Mouse (Mus musculus): ENCODE measurements around the gene Fem1b. TPM values are rescaled to one million over a fixed set of nuclear protein-coding genes. Genes with fewer than 3 reads are reported as not detected.
A peak's percentile ranks its signal among the peaks of the same experiment; 100 is the strongest.
"Not testable (repeated sequence)": the region's sequence is repeated elsewhere in the genome, so short reads cannot be mapped to it uniquely, and the experiment has no call there.

Gene Fem1b
- polyA plus RNA-seq, 1 experiment from 2014 or later, result 21.2 TPM

DNA sequence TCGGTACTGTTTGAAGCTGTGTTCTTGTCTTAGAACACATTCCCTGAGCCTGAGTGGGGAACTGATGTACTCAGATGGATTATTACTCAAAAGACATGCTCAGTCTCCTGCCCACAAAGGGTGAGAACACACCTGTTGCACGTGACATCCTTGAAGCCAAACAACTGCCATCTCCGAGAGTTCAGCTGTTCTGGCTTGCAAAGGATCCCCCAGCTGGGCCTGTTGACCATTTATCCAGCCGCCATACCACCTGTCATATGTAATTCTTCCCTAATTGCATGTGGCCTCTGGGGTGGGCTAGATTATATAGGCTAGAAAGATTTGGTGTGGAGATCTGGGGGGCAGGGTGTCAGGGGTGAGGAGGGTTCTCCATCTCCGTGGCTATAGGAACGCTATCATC, 9.1 kb upstream of the Fem1b start:
- H3K4me1 ChIP-seq, result peaks cover 37% of the 10 kb centered on the region
- no peaks in the 10 kb centered on the region for H3K27me3 ChIP-seq (ENCODE audit: insufficient read depth, poor library complexity, severe bottlenecking)
- no peaks in the 10 kb centered on the region for H3K36me3 ChIP-seq
- 86% methylated on average over 6 of the region's 6 CpGs for WGBS
- H3K4me3 ChIP-seq, result no peak overlapping the region
- DNase-seq (ENCODE audit: low spot score), result no peak
- H3K27ac ChIP-seq, result no peak overlapping the region
- no peaks in the 10 kb centered on the region for H3K9me3 ChIP-seq

DNA sequence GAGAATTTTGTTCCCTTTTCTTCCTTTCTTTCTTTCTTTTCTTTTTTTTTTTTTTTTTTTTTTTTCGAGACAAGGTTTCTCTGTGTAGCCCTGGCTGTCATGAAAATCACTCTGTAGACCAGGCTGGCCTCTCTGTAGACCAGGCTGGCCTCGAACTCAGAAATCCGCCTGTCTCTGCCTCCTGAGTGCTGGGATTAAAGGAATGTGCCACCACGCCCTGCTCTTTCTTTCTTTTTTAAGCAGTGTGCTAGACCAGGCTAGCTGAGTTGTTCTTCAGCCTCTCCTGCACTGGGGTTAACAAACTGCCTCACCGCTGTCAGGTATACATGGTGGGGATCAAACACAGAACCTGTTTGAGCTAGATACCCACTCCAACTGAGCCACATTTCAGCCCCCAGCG, 8.2 kb upstream of the Fem1b start:
- not testable (repeated sequence) for H3K27ac ChIP-seq; DNase-seq (ENCODE audit: low spot score); H3K36me3 ChIP-seq; H3K27me3 ChIP-seq (ENCODE audit: insufficient read depth, poor library complexity, severe bottlenecking); H3K9me3 ChIP-seq; H3K4me3 ChIP-seq
- 84% methylated on average over 6 of the region's 6 CpGs for WGBS
- H3K4me1 ChIP-seq, result peaks cover 34% of the 10 kb centered on the region

DNA sequence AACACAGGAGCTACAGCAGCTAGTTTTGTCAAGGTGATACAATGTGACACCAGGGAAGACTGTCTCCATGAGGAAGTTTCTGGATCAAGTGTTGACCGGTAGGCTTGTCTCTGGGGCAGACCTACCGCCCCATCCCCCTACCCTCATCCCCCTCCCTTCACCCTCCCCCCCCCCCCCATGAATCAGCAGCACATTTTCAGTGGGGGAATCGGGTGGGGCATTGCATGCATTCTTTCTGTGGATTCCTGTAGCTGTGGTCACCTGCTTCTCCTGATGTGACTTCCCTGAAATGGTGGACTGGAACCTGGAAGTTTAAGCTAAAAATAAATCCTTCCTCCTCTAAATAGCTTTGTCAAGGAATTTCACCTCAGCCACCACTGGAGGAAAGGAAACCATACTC, 7.8 kb upstream of the Fem1b start:
- H3K4me3 ChIP-seq, result no peak overlapping the region
- no peak overlapping the region for H3K27ac ChIP-seq
- 67% methylated on average over 3 of the region's 3 CpGs for WGBS
- peaks cover 36% of the 10 kb centered on the region for H3K4me1 ChIP-seq
- no peaks in the 10 kb centered on the region for H3K9me3 ChIP-seq
- no peaks in the 10 kb centered on the region for H3K27me3 ChIP-seq (ENCODE audit: insufficient read depth, poor library complexity, severe bottlenecking)
- DNase-seq (ENCODE audit: low spot score), result no peak
- H3K36me3 ChIP-seq, result no peaks in the 10 kb centered on the region

DNA sequence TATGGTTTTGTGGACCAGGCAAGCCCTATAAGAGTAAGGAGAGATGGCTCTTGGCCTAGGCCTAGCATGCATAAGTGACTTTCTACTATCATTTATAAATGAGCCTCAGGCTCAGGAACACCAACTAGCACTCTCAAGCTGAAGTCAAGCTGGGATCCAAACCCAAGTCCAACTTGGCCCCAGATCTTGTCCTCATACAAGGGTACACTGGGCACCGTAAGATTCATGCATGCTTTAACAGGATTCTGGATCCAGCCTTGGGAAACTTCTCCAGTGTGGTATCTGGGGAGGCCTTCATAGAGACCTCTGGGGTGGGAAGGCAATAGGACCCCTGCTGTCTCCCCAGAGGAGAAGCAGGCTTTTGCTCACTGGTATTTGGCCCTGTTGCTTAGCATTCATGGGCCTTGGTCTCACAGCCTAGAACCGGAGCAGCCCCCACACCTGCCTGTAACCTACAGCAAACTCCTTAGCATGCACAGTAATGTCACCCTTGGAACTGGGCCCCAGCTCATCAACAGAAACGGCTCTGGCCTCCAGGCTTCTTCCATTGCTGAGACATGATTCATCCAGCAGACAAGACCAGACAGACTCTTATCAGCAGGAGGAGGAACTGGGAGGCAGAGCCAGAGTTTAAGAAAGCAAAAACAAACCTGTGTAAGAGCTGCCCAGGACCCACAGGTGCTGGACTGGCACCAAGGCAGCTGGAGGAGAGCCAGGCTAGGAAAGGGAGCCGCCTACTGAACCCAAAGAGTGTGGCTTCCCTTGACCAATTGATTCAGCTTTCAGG, 6.3 kb upstream of the Fem1b start:
- Histone ChIP-seq H3K36me3 (no peaks in the 10 kb centered on the region), H3K9me3 (no peaks in the 10 kb centered on the region), H3K27me3 (ENCODE audit: insufficient read depth, poor library complexity, severe bottlenecking) (no peaks in the 10 kb centered on the region), H3K27ac (peak overlapping the region; percentile 4), H3K4me3 (no peak overlapping the region), H3K4me1 (peaks cover 37% of the 10 kb centered on the region)
- WGBS, result 63% methylated on average over 4 of the region's 4 CpGs
- no peak for DNase-seq (ENCODE audit: low spot score)

DNA sequence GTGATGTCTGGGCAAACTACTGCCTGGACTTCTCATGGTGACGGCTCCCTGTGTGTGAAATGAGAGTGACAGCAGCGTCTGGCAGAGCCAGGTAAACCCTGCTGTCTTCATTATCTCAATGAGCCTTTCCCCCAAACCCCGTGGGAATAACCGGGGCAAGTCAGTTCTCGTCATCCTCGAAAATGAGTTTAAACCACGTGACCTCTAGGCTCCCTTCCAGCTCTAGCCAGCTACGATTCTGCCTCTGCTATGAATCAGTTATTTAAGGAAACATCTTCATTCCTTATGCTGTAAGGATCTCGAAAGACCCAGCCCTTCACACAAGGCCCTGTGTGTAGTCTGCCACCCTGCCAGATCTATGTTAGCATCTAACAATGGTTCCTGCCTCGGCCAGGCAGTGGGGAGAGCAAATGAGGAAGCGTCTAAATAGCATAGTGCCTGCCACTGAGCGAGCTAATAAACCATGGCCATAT, 5.4 kb upstream of the Fem1b start:
- Histone ChIP-seq H3K27me3 (ENCODE audit: insufficient read depth, poor library complexity, severe bottlenecking) (no peaks in the 10 kb centered on the region), H3K36me3 (no peaks in the 10 kb centered on the region), H3K4me1 (peaks cover 43% of the 10 kb centered on the region), H3K27ac (no peak overlapping the region), H3K4me3 (no peak overlapping the region), H3K9me3 (no peaks in the 10 kb centered on the region)
- no peak for DNase-seq (ENCODE audit: low spot score)
- 56% methylated on average over 12 of the region's 12 CpGs for WGBS

DNA sequence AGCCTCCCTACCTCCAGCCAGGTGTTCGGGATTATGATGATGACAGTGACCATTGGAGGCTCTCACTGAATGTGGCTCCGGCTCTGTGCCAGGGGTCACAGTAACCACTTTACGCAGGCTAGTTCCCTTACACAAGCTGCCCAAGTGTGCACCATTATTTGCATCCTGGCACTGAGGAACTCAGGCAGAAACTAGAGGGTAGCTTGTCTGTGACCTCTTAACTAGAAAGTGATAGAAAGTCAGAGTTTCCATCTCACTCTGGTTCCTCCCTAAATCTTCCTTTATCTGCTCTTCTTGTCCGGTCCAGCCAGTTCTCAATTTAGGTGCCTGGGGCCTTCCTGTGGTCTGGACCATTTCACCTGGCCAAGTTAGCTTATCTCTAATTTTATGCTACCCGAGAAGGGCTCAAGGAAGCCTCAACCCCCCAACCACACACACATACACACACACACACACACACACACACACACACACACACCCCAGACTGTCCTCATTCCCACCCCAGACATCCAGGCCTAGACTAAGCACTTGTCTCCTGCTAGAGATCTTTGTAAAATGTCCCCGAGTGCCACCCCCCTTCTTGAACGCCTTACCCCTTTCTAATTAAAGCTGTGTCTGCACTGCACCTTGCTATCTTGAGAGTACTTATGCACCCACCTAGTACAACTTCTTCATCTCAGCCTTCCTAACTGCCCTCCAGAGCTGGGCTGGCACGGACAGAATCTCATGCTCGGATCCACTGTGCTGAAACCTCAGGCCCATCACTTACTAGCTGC, 4.8 kb upstream of the Fem1b start:
- H3K27ac ChIP-seq, result no peak overlapping the region
- 56% methylated on average over 9 of the region's 9 CpGs for WGBS
- no peak for DNase-seq (ENCODE audit: low spot score)

DNA sequence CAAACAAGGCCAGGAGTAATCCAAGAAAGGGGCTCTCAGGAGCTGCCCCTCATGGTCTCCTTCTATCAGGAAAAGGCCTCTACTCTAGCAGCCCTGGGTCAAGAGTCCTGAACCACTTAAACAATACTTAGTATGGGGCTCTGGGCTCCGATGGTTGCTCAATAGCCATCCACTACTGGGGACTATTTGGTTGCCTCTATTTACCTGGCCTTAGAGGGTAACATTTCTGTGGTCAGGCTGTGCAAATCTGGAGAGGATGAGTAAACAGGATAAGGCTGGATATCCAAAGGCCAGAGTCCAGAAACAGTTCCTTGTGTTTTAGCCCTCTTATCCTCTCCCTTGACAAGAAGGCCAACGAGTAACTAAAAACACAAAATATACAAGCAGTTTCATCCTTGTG, 3.0 kb upstream of the Fem1b start:
- no peak for DNase-seq (ENCODE audit: low spot score)

More for the DNA sequence above, 4.8 kb upstream of the Fem1b start:
- no peaks in the 10 kb centered on the region for H3K9me3 ChIP-seq
- H3K27me3 ChIP-seq (ENCODE audit: insufficient read depth, poor library complexity, severe bottlenecking), result no peaks in the 10 kb centered on the region
- no peak overlapping the region for H3K4me3 ChIP-seq
- peaks cover 45% of the 10 kb centered on the region for H3K4me1 ChIP-seq
- no peaks in the 10 kb centered on the region for H3K36me3 ChIP-seq

DNA sequence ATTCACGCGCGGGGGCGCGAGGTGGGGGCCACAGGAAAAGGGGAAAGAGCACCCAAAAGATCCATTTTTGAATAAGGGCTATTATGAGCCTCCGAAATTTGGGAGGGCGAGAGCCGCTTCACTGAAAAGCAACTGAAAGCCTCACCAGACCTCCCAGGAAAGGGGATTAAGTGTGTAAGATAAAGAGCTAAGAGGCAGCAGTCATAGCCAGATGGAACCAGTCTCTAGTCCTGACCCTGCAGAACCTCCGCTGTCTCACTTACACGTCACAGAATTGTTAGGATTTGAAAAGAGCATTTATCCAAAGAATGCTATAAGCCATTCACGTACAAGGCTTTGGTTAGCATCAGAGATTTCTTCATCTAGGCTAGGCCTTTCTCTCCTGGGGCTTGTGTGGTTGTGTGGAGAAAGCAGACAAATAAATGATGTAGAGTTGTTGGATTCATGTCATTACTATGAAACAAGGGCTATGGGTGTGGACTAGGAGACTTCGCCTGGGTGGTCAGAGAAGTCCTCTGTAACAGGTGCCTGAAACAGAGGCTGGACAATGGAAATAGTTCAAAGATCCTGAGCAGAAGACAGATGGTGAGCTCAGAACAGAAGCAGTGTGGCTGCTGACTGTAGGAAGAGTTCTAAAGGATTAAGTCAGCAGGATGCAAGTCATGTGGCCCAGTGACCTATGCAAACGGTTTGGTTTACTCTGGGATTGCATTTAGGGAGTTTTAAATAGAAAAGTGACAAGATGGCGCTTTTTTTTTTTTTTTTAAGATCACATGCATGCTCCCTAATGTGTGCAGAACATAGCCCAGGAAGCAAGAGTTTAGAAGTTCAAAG, 699 bp upstream of the Fem1b start:
- no peaks in the 10 kb centered on the region for H3K9me3 ChIP-seq
- H3K4me3 ChIP-seq, result peak overlapping the region; percentile 99
- no peak for DNase-seq (ENCODE audit: low spot score)
- H3K36me3 ChIP-seq, result no peaks in the 10 kb centered on the region
- peaks cover 40% of the 10 kb centered on the region for H3K4me1 ChIP-seq
- H3K27me3 ChIP-seq (ENCODE audit: insufficient read depth, poor library complexity, severe bottlenecking), result no peaks in the 10 kb centered on the region
- 11% methylated on average over 14 of the region's 14 CpGs for WGBS
- peak overlapping the region; percentile 97 for H3K27ac ChIP-seq

More for the DNA sequence above, 3.0 kb upstream of the Fem1b start:
- WGBS, result 62% methylated on average over 2 of the region's 2 CpGs
- no peaks in the 10 kb centered on the region for H3K36me3 ChIP-seq
- H3K27me3 ChIP-seq (ENCODE audit: insufficient read depth, poor library complexity, severe bottlenecking), result no peaks in the 10 kb centered on the region
- no peaks in the 10 kb centered on the region for H3K9me3 ChIP-seq
- peaks cover 45% of the 10 kb centered on the region for H3K4me1 ChIP-seq
- 0 out of 2 replicates have a peak overlapping the region, but pooled peaks have one; percentile 36 for H3K27ac ChIP-seq
- no peak overlapping the region for H3K4me3 ChIP-seq

DNA sequence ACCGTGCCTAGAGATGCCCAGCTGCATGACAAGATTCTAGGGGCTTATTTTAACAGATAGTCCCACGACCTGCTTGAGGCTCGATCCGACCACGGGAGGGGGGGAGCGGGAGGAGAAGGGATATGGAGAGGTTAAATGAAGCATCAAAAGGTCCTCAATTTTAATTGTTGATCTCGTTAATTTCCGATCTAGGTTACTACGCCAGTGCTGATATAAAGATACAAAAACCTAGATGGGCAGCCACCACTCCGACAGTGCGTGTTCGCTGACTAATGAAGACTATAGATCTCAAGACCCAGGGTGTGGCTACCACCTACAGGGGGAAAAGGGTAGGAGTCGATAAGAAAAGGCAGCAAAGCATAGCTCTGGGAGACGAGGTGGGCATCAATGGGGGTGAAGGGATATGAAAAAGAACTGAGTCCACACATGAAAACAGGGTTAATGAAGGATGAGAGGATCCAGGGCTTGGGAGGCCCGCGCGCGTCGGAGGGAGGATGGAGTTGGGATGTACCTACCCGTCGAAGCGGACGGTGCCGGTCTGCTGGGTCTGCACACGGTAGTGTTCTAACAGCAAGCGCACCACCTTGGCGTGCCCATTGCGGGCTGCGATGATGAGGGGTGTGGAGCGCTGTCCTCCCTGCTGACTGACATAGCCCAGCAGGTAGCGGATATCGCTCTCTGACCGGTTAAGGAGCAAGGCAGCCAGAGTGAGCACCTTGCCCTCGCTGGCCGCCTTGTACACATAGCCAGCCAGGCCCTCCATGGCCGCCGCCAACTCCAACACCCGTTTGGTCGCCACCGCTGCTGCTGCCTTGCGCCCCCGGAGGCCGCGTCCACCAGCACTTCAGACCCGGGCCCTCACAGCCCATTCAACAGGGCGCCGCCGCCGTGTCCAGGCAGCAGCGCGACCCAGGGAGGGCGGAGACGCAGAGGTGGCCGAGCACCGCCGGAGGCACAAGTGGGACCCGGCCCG, 905 bp downstream of the Fem1b start:
- Histone ChIP-seq H3K4me3 (peak overlapping the region; percentile 99), H3K4me1 (peaks cover 27% of the 10 kb centered on the region), H3K36me3 (no peaks in the 10 kb centered on the region), H3K27me3 (ENCODE audit: insufficient read depth, poor library complexity, severe bottlenecking) (no peaks in the 10 kb centered on the region), H3K27ac (peak overlapping the region; percentile 97), H3K9me3 (no peaks in the 10 kb centered on the region)
- WGBS, result under 1% methylated on average over 58 of the region's 58 CpGs
- DNase-seq (ENCODE audit: low spot score), result peak; percentile 84

DNA sequence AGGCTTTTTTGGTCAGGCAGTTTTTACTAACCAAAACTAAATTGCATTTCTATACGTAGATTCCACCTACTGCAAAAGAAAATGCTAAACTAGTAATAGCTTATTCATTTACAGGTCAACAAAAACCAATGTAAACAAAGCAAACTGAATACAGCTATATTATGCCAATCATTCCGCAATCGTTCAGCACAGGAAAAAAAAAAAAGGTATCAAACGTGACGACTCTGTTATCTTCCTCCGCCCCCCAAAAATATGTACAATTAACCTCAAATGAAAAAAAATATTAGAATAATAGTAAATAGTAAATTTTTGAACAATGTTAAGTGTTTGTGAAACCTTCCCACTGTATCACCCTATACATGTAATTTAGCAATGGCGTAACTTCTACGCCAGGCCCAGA, 1.6 kb downstream of the Fem1b start:
- no peak overlapping the region for H3K27ac ChIP-seq
- H3K9me3 ChIP-seq, result no peaks in the 10 kb centered on the region
- no peaks in the 10 kb centered on the region for H3K36me3 ChIP-seq
- H3K27me3 ChIP-seq (ENCODE audit: insufficient read depth, poor library complexity, severe bottlenecking), result no peaks in the 10 kb centered on the region
- WGBS, result 20% methylated on average over 8 of the region's 8 CpGs
- H3K4me3 ChIP-seq, result peak overlapping the region; percentile 99
- peaks cover 22% of the 10 kb centered on the region for H3K4me1 ChIP-seq
- no peak for DNase-seq (ENCODE audit: low spot score)

DNA sequence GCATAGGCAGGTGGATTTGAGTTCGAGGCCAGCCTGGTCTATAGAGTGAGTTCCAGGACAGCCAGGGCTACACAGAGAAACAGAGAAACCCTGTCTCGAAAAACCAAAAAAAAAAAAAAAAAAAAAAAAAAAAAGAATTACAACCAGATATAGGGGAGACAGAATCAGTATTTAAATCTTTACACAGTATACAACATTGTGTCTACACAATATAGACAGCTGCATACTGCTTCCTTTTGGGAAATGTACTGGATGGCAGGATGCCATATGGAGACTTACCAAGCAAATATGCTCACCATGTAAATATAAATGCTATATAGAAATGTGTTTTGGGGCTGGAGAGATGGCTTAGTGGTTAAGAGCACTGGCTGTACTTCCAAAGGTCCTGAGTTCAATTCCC, 12.5 kb downstream of the Fem1b start:
- H3K9me3 ChIP-seq; H3K27ac ChIP-seq; H3K4me3 ChIP-seq; H3K4me1 ChIP-seq; DNase-seq (ENCODE audit: low spot score); H3K27me3 ChIP-seq (ENCODE audit: insufficient read depth, poor library complexity, severe bottlenecking): not testable (repeated sequence)
- 86% methylated on average over 2 of the region's 2 CpGs for WGBS
- H3K36me3 ChIP-seq, result peaks cover 46% of the 10 kb centered on the region

DNA sequence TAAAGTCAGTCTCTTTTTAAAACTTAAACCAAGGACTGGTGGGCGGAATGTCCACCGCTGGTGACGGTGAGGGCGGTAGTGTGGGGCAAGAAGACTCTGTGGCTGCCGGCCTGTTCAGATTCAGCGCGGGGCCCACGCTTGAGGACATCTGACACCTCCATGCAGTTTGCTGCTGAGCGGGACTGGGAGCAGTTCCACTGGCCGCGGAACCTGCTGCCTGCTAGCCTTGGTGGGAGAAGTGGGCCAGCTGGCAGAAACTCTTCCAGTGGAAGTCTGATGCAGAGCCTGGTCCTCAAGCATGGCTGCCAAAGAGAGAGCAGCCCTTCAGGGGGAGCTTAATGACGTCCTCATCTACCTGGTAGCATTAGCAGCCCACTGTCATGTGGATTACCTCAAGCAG, 21.9 kb downstream of the Fem1b start:
- Histone ChIP-seq H3K9me3 (no peaks in the 10 kb centered on the region), H3K27me3 (ENCODE audit: insufficient read depth, poor library complexity, severe bottlenecking) (no peaks in the 10 kb centered on the region), H3K36me3 (peaks cover 19% of the 10 kb centered on the region), H3K4me1 (no peaks in the 10 kb centered on the region), H3K4me3 (no peak overlapping the region), H3K27ac (no peak overlapping the region)
- DNase-seq (ENCODE audit: low spot score), result no peak
- WGBS, result 90% methylated on average over 12 of the region's 12 CpGs

All from heart, embryonic 10.5 days (tissue).